In genomic region chr4:132349495-132350122, GRCm38 (mm10) we compare ENCODE assay signal across 12 mouse cellular contexts. TPM values are rescaled to one million over a fixed set of nuclear protein-coding genes. Genes with fewer than 3 reads are reported as not detected.
A peak's percentile ranks its signal among the peaks of the same experiment; 100 is the strongest.
DNase-seq lines count a peak whose midpoint lies in the region; ATAC-seq lines count a peak whose summit lies in the region.
"Had no signal": no experiment of that assay in that cellular context is flagged by ENCODE, and none has a peak within 500 bp of the region (broad histone marks: within the 10 kb centered on the region; RNA-seq: fewer than 3 reads in every experiment).

No protein-coding gene starts in this region.

- DNase-seq in embryonic facial prominence, embryonic 11.5 days (ENCODE audit: low spot score): peak; percentile 12
- DNase-seq in embryonic facial prominence, embryonic 10.5 days (ENCODE audit: low spot score): no peak
- no peak for DNase-seq in liver, embryonic 13.5 days
- DNase-seq in liver: no peak
- peak; percentile 66 for DNase-seq in MEL-GATA-1-ER (ENCODE audit: extremely low read depth, low read depth)
- no peak for DNase-seq in kidney, postnatal 25 days
- DNase-seq in thymus, adult 18-20 months: no peak
- DNase-seq: cerebellum, adult 2 months; heart, adult 11 months; kidney, adult 18-20 months had no signal

- no peaks in the 10 kb centered on the region for H3K27me3 ChIP-seq in embryonic facial prominence, embryonic 11.5 days (ENCODE audit: control insufficient read depth, insufficient read depth, low read length)
- no peaks in the 10 kb centered on the region for H3K27me3 ChIP-seq in embryonic facial prominence, embryonic 10.5 days (replicated peaks; ENCODE audit: low read depth, poor library complexity, severe bottlenecking)
- H3K27me3 ChIP-seq in liver, embryonic 13.5 days: no peaks in the 10 kb centered on the region
- no peaks in the 10 kb centered on the region for H3K27me3 ChIP-seq in liver, embryonic 15.5 days
- H3K27me3 ChIP-seq: embryonic facial prominence, embryonic 15.5 days had no signal

- ATAC-seq in embryonic facial prominence, embryonic 11.5 days (replicated peaks; ENCODE audit: insufficient number of reproducible peaks, low FRiP score, low TSS enrichment, low read depth): no peak
- ATAC-seq in liver, embryonic 13.5 days (ENCODE audit: low read depth): no peak
- ATAC-seq in liver, embryonic 15.5 days (ENCODE audit: insufficient read depth): no peak

- no peak overlapping the region for H3K9ac ChIP-seq in embryonic facial prominence, embryonic 11.5 days (replicated peaks; ENCODE audit: low read length)
- H3K9ac ChIP-seq in liver, embryonic 13.5 days: 0 out of 2 replicates have a peak overlapping the region, but pooled peaks have one; percentile 26
- H3K9ac ChIP-seq in liver, embryonic 15.5 days: no peak overlapping the region
- H3K9ac ChIP-seq: embryonic facial prominence, embryonic 15.5 days had no signal

- no peak overlapping the region for H3K4me2 ChIP-seq in embryonic facial prominence, embryonic 11.5 days (ENCODE audit: low read depth, low read length)
- H3K4me2 ChIP-seq in liver, embryonic 13.5 days: no peak overlapping the region
- H3K4me2 ChIP-seq in liver, embryonic 15.5 days: no peak overlapping the region
- H3K4me2 ChIP-seq: embryonic facial prominence, embryonic 15.5 days had no signal

- H3K27ac ChIP-seq in embryonic facial prominence, embryonic 11.5 days (replicated peaks; ENCODE audit: low read depth, low read length): no peak overlapping the region
- H3K27ac ChIP-seq in embryonic facial prominence, embryonic 10.5 days (replicated peaks): no peak overlapping the region
- peak overlapping the region; percentile 97 for H3K27ac ChIP-seq in liver, embryonic 13.5 days
- H3K27ac ChIP-seq in liver, embryonic 15.5 days (replicated peaks): peak overlapping the region; percentile 94
- H3K27ac ChIP-seq: embryonic facial prominence, embryonic 15.5 days had no signal

- H3K4me1 ChIP-seq in embryonic facial prominence, embryonic 11.5 days (ENCODE audit: control insufficient read depth, insufficient read depth, low read length): no peaks in the 10 kb centered on the region
- peaks cover 29% of the 10 kb centered on the region for H3K4me1 ChIP-seq in embryonic facial prominence, embryonic 10.5 days
- H3K4me1 ChIP-seq in liver, embryonic 13.5 days (replicated peaks): peaks cover 53% of the 10 kb centered on the region
- H3K4me1 ChIP-seq in liver, embryonic 15.5 days (replicated peaks): peaks cover 50% of the 10 kb centered on the region

- H3K36me3 ChIP-seq in embryonic facial prominence, embryonic 11.5 days (replicated peaks; ENCODE audit: control insufficient read depth, insufficient read depth, low read depth, low read length): no peaks in the 10 kb centered on the region; the same call in 1 of the 2 replicates
- peaks cover 34% of the 10 kb centered on the region for H3K36me3 ChIP-seq in embryonic facial prominence, embryonic 10.5 days (replicated peaks)
- peaks cover 29% of the 10 kb centered on the region for H3K36me3 ChIP-seq in liver, embryonic 13.5 days
- peaks cover 29% of the 10 kb centered on the region for H3K36me3 ChIP-seq in liver, embryonic 15.5 days (replicated peaks)

- H3K4me3 ChIP-seq in embryonic facial prominence, embryonic 11.5 days (ENCODE audit: low read depth, low read length): no peak overlapping the region
- no peak overlapping the region for H3K4me3 ChIP-seq in embryonic facial prominence, embryonic 10.5 days
- H3K4me3 ChIP-seq in liver, embryonic 13.5 days (replicated peaks): no peak overlapping the region
- H3K4me3 ChIP-seq in liver, embryonic 15.5 days (replicated peaks): no peak overlapping the region
- H3K4me3 ChIP-seq: embryonic facial prominence, embryonic 15.5 days had no signal

- 59% methylated on average over 3 of the region's 3 CpGs for WGBS in embryonic facial prominence, embryonic 11.5 days
- 59% methylated on average over 3 of the region's 3 CpGs for WGBS in embryonic facial prominence, embryonic 10.5 days
- WGBS in liver, embryonic 13.5 days (ENCODE audit: insufficient replicate concordance): 40% methylated on average over 3 of the region's 3 CpGs
- 42% methylated on average over 3 of the region's 3 CpGs for WGBS in liver, embryonic 15.5 days (ENCODE audit: insufficient replicate concordance)

- H3K9me3 ChIP-seq in embryonic facial prominence, embryonic 11.5 days (replicated peaks; ENCODE audit: control insufficient read depth, low read length): no peaks in the 10 kb centered on the region
- no peaks in the 10 kb centered on the region for H3K9me3 ChIP-seq in embryonic facial prominence, embryonic 10.5 days
- H3K9me3 ChIP-seq in liver, embryonic 13.5 days (replicated peaks): no peaks in the 10 kb centered on the region
- H3K9me3 ChIP-seq in liver, embryonic 15.5 days (replicated peaks): no peaks in the 10 kb centered on the region
- H3K9me3 ChIP-seq: embryonic facial prominence, embryonic 15.5 days had no signal

RNA-seq across cellular contexts. Expression of gene Rcc1, which starts 3.8 kb away (rescaled TPM):
- polyA plus RNA-seq in embryonic facial prominence, embryonic 11.5 days (2014; fragmentation: Nextera tagmentation; extraction: Ambion mirVana): 60.6 and 61.5 TPM in 2 replicates
- 160 and 172 TPM in 2 replicates for polyA plus RNA-seq in embryonic facial prominence, embryonic 10.5 days (2016; fragmentation: Nextera tagmentation; extraction: Ambion mirVana)
- 79.4 and 80.2 TPM in 2 replicates for polyA plus RNA-seq in liver, embryonic 13.5 days (2015; fragmentation: Nextera tagmentation; extraction: Ambion mirVana)
- 48.0 and 54.5 TPM in 2 replicates for polyA plus RNA-seq in liver, embryonic 15.5 days (2015; fragmentation: Nextera tagmentation; extraction: Ambion mirVana)

RNA-seq across cellular contexts. Expression of gene Trnau1ap, which starts 20.3 kb away (rescaled TPM):
- polyA plus RNA-seq in embryonic facial prominence, embryonic 11.5 days (2014; fragmentation: Nextera tagmentation; extraction: Ambion mirVana): 76.6 and 79.7 TPM in 2 replicates
- polyA plus RNA-seq in embryonic facial prominence, embryonic 10.5 days (2016; fragmentation: Nextera tagmentation; extraction: Ambion mirVana): 83.5 and 83.8 TPM in 2 replicates
- 43.1 and 45.3 TPM in 2 replicates for polyA plus RNA-seq in liver, embryonic 13.5 days (2015; fragmentation: Nextera tagmentation; extraction: Ambion mirVana)
- polyA plus RNA-seq in liver, embryonic 15.5 days (2015; fragmentation: Nextera tagmentation; extraction: Ambion mirVana): 28.7 and 34.2 TPM in 2 replicates

RNA-seq across cellular contexts. Expression of gene Rab42, which starts 46.4 kb away (rescaled TPM):
- 0.67 and 2.2 TPM in 2 replicates for polyA plus RNA-seq in embryonic facial prominence, embryonic 11.5 days (2014; fragmentation: Nextera tagmentation; extraction: Ambion mirVana)
- 1.3 and 1.8 TPM in 2 replicates for polyA plus RNA-seq in embryonic facial prominence, embryonic 10.5 days (2016; fragmentation: Nextera tagmentation; extraction: Ambion mirVana)
- polyA plus RNA-seq in liver, embryonic 13.5 days (2015; fragmentation: Nextera tagmentation; extraction: Ambion mirVana): 0.44 and 1.2 TPM in 2 replicates
- 0.52 and 0.54 TPM in 2 replicates for polyA plus RNA-seq in liver, embryonic 15.5 days (2015; fragmentation: Nextera tagmentation; extraction: Ambion mirVana)

Comparison
In these comparisons a context has a peak if more than half of its experiments do, and no peak if none do; other contexts are left out.
1. DNase-seq: peak in embryonic facial prominence, embryonic 11.5 days (single experiment) and MEL-GATA-1-ER (single experiment); none in embryonic facial prominence, embryonic 10.5 days (single experiment), liver, embryonic 13.5 days (single experiment), liver (single experiment), kidney, postnatal 25 days (0 of 2) and thymus, adult 18-20 months (0 of 2).
2. H3K27ac ChIP-seq: peak in liver, embryonic 13.5 days (single experiment) and liver, embryonic 15.5 days (single experiment); none in embryonic facial prominence, embryonic 11.5 days (single experiment) and embryonic facial prominence, embryonic 10.5 days (single experiment).